Mouse (Mus musculus): ENCODE data around the gene Lst1. TPM values are rescaled to one million over a fixed set of nuclear protein-coding genes. Genes with fewer than 3 reads are reported as not detected.

Lst1 gene
- total RNA-seq, 2 experiments from 2014 or later: 48.4 to 66.2 TPM

DNA sequence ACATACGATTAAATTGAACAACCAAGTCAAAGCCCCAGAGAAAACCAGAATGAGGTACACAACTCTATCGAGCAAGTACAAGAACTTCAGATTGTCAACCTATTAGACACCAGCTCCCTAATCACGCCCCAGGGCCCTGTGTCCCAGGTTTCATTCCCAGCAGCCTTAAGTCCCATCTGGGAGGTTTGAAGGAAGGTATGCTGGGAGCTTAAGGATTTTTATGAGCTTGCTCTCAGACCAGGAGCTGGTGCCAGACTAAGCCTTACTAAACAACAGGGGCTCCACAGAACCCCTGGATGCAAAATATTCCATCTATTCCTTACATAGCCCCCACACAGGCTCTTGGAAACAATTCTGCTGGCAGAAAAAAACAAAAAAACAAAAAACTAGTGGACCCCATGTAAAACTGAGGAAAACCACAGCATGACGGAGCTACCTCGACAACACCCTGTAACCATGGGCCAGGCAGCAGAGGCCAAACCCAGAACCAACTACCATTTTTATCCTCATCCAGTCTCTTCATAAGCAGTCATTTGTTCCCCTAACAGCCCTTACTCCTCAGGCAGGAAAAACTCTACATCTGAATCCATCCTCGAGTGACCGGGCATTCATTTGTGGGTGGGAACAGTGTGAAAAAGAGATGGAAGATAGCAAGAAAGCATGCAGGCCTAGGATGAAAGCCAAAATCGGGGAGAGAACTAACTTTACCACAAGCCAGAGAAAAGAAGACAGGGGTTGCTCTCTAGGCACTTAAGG, 24.7 kb downstream of the Lst1 start:
- no peak for ATAC-seq (replicated peaks; ENCODE audit: low FRiP score, poor library complexity, severe bottlenecking)

GRCm38 (mm10) chr17:35162730-35163129, 25.5 kb downstream of the Lst1 start:
- no peak for ATAC-seq (replicated peaks; ENCODE audit: low FRiP score, poor library complexity, severe bottlenecking)

GRCm38 (mm10) chr17:35162121-35162520, 26.1 kb downstream of the Lst1 start:
- no peak for ATAC-seq (replicated peaks; ENCODE audit: low FRiP score, poor library complexity, severe bottlenecking)

GRCm38 (mm10) chr17:35161421-35161820, 26.8 kb downstream of the Lst1 start:
- no peak for ATAC-seq (replicated peaks; ENCODE audit: low FRiP score, poor library complexity, severe bottlenecking)

DNA sequence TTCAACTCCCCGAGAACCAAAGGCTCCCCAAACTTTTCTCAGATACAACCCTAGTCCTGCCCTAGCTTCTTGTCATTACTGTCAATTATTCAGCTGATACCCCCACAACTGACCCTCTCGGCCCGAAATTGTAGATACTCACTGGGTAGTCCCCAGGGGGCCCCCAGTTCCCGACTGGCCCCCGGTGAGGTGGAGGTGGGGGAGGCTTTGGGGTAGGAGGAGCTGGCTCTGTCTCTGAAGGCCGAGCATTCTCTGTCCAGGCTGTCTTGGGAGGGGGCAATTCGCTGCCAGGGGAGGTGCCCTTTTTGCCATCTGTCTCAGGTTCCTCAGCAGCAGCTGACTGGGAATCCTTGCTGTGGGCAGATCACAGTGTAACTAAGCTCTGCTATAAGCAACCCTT, 28.6 kb downstream of the Lst1 start:
- no peak for ATAC-seq (replicated peaks; ENCODE audit: low FRiP score, poor library complexity, severe bottlenecking)

DNA sequence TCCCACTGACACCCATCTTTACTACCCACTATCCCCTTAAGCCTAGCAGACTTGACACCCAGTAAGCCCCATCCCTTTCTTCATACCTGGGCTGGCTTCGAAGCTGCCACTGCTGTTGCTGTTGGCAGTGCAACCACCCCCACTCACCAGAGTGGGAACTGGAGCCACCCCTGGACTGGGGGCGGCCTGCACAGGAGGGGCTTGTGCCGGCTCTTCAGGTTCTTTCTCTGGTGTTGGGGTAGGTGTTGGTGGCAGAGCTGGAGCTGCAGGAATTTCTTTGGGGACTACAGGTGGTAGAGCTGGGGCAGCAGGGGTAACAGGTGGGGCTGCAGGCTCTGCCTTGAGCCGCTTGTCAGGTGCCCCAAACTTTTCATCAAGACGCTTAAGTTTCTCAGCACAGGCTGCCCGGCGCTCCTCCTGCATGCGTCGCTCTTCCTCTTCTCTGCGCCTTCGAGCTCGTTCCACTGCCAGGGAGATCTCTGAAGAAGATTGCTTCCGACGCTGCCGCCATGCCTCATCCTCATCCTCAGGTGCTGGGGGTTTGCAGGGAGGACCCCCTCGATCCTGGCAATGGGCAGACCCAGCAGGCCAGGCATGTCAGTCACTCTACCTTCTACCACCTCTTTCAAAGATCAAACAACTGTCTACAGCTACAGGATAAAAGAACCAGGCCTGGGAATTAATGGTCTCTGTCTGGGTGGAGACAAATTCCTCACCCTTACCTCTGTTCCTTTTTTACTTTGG, 29.2 kb downstream of the Lst1 start:
- no peak for ATAC-seq (replicated peaks; ENCODE audit: low FRiP score, poor library complexity, severe bottlenecking)

- no peak for ATAC-seq (replicated peaks; ENCODE audit: low FRiP score, poor library complexity, severe bottlenecking)
Observed at GRCm38 (mm10) chr17:35157661-35158175, 30.5 kb downstream of the Lst1 start.

DNA sequence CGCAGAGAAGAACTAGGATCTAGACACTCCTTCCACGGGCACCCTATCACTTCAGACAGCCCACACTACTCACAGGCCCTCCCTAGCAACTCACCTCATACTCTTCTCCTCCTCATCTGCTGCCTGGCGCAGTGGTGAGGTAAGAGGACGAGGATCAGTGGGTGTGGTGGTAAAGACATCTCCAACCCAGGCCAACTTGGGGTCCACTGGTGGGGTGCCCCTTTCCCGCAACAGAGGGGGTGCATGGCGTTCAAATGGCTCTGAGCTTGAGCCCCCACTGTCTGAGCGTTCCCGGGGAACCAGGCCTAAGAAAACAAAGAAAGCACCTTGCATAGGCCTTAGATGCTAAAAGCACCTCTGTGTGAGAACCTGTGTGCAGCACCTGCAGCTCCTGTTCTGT, 31.0 kb downstream of the Lst1 start:
- ATAC-seq (replicated peaks; ENCODE audit: low FRiP score, poor library complexity, severe bottlenecking): no peak

DNA sequence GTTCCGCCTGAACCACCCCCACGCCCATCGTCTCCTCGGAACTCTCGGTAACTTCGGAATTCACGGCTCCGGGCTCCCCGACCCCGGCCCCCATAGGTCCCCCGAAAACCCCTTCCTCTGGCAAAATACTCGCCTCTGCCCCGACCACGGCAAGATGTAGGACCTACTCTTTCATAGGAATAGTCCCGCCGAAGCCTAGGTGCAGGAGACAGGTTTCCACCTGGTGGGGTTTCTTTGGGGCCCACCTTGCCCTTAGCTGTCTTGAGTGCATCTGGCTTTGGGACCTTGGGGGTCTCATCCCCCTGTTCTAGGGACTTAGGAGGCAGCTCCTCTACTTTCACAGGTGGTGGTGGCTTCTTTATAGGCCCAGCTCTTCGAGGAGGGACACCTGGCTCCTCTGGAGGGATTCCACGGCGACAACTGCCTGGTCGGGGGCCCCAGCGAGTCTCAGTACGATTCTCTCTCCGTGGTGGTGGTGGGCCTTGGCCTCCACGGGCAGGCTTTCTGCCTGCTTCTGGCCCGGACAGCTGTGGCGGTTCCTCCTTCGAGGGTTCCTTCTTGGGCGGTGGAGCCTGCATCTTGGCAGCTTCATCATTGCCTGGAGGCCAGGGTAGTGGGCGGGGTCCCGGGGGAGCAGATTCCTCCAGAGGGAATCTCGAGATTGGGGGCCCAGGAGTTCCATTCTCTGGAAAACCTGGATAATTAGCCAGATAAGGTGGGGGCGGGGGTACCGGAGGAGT, 31.6 kb downstream of the Lst1 start:
- ATAC-seq (replicated peaks; ENCODE audit: low FRiP score, poor library complexity, severe bottlenecking): no peak

DNA sequence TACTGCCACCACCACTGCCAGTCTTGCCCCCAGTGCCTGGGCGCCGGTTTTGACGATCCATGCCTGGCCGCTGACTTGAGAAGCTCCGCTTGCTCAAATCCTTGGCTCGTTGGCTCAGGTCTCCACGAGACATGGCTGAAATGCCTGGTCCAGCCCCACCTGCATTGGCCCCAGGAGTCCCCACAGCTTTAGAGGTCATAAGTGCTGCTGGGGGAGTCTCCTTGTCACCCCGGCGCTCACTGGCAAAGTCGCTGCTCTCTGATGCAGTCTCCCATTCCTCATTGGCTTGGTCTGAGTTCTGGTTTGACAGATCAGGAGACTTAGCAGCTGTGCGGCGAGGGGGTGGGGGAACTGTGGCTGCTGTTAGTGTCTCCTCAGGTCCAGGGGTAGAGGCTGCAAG, 32.8 kb downstream of the Lst1 start:
- no peak for ATAC-seq (replicated peaks; ENCODE audit: low FRiP score, poor library complexity, severe bottlenecking)

DNA sequence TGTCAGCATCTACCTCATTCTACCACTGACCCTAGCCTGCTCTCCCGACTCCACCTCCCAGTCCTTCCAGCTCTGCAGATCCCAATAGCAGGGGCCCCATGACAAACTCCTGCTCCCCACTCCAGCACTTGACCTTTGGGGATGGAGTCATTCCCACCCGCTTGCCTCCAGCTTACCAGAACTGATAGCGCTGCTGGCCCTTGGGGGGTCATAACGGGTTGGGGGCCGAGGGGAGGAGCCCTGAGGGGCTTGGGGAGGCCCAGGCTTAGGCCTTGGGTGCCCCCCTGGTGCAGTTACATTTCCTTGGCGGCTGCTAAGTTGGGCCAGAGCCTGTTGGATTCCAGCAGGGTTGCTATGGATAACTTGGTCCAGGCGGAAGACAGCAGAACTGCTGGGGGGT, 33.6 kb downstream of the Lst1 start:
- ATAC-seq (replicated peaks; ENCODE audit: low FRiP score, poor library complexity, severe bottlenecking): no peak

DNA sequence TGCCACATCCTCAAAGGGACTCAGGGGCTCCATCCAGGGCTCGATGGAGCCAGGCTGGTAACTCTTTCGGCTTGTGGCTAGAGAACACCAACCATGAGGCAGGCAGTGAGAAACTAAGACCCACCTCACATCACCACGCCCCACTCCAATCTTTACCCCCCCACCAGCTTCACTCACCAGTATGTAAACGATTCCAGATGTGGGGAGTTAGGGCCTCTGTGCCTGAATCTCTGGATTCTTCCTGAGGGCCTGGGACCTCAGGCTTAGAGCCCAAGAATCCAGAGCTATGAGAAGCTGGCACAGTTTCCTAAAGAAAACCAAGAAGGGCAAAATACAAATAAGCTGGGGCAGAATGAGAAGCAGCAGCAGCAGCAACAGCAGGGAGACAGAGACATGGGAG, 34.3 kb downstream of the Lst1 start:
- ATAC-seq (replicated peaks; ENCODE audit: low FRiP score, poor library complexity, severe bottlenecking): no peak

DNA sequence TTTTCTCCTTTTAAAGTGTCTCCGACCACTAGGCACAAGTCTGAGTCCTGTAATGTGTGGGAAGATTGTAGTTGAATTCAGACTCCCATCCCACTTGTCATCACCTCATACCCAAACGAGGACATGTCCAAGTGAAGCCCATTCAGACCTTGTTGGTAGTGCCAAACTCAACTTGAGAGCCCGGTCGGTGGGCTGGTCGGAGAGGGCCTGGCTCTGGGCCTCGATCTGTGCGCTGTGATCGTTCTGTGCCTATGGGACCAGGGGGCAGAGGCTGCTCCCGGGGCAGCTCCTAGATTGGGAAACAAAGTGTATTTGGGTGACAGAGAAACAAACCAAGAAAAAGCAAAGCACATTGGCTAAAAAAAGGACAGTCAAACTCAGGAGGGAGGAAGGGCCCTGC, 35.2 kb downstream of the Lst1 start:
- ATAC-seq (replicated peaks; ENCODE audit: low FRiP score, poor library complexity, severe bottlenecking): no peak

GRCm38 (mm10) chr17:35152121-35152520, 36.1 kb downstream of the Lst1 start:
- no peak for ATAC-seq (replicated peaks; ENCODE audit: low FRiP score, poor library complexity, severe bottlenecking)

DNA sequence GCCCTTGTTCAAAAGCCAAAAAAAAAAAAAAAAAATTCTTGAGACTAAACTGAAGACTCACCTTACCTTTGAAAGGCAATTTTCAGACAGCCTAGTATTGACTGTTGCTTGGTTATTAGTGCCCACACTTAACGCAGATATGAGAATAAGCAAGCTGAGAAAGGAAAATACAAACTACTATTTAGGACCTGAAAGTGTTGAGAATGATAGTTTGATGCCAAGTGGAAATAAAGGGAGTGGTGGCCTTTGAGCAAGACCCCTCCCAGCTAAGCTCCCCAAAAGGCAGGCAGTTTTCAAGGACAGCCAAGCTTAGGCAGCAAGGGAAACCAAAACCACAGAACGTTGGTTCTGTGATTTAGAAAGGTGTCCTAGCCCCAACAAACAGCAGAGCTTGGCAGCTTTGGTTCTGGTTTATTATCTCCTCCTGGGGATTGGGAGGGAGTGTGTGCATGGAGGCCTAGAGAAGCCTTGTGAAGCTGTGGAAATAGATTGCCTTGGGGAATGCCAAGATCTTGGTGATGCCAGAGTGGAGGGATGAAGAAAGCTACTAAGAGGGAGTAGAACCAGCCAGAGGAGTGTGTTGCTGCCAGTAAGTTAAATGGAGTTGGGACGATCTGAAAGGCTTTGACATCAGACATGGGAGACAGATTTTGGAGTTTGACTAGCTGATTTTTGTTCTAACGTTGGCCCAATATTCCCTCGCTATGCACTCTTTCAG, 40.2 kb downstream of the Lst1 start:
- no peak for ATAC-seq (replicated peaks; ENCODE audit: low FRiP score, poor library complexity, severe bottlenecking)

DNA sequence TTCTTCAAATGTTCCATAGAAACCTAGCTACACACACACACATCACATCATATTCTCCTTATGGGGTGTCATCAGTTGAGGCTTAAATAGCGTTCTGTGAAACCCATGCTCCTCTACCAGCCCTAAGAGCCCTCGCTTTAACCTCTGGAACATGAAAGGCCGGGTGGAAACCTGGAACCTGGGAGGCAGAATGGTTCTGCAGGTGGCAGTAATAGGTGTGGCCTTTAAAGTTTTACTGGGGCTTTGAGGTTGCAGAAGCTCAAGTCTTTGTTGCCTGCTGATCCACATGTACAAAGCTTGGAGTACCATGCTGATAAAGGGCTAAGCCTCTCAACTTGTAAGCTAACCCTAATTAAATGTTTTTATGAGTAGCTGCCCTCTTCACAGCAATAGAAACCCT, 40.9 kb downstream of the Lst1 start:
- ATAC-seq (replicated peaks; ENCODE audit: low FRiP score, poor library complexity, severe bottlenecking): no peak

- no peak for ATAC-seq (replicated peaks; ENCODE audit: low FRiP score, poor library complexity, severe bottlenecking)
Observed at GRCm38 (mm10) chr17:35146139-35146538, 42.1 kb downstream of the Lst1 start.

- no peak for ATAC-seq (replicated peaks; ENCODE audit: low FRiP score, poor library complexity, severe bottlenecking)
Observed at GRCm38 (mm10) chr17:35141971-35142370, 46.3 kb downstream of the Lst1 start.

DNA sequence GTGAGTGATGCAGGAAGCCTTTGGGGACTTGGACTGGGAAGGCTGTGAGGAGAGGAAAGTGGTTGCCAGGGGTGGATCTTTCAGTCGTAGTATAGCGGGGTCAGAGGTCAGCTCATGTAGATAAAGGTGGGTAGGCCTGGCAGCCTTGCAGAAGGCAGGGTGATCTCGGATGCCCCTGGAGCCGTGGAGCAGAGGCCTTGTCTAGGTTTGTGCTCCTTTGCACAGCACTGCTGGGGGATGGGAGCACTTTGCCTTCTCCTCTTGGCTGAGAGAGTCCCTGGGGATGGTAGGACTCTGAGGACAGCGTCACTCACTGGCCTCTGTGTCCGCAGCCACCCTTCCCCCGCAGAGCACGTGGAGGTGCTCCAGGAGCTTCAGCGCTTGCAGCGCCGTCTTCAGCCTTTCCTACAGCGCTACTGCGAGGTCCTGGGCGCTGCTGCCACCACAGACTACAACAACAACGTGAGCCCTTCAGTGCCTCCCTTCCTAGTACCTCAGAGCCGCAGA, 47.7 kb downstream of the Lst1 start:
- ATAC-seq (replicated peaks; ENCODE audit: low FRiP score, poor library complexity, severe bottlenecking): no peak

- ATAC-seq (replicated peaks; ENCODE audit: low FRiP score, poor library complexity, severe bottlenecking): no peak
Observed at GRCm38 (mm10) chr17:35139269-35139668, 49.0 kb downstream of the Lst1 start.

Data from erythroid progenitor cell, adult 5-6 weeks (primary cell).